Mouse (Mus musculus) small intestine, adult 2 months (tissue): Measurements from ENCODE around the gene Syne4.

Source experiments
- CTCF ChIP-seq: fragments of 200-500 bp; IDR thresholded peaks from 2 replicates; pipeline ENCODE4 v1.5.1; 2012; ENCODE audit warnings: low read depth, mild to moderate bottlenecking, control low read depth, inconsistent platforms, low read length, moderate library complexity, mixed read lengths; ENCODE audit not compliant: insufficient replicate concordance, insufficient read length; ENCODE audit errors: extremely low read depth
- POLR2A ChIP-seq: fragments of 200-500 bp; IDR thresholded peaks from 2 replicates; pipeline ENCODE4 v1.6.1; 2012; ENCODE audit warnings: low read depth, mild to moderate bottlenecking, control low read depth, inconsistent platforms, low read length, moderate library complexity

- TF ChIP-seq CTCF (no peak), POLR2A (no peak)
Measured at GRCm38 (mm10) chr7:30278911-30279310, 35.7 kb upstream of the Syne4 start.
